Mouse (Mus musculus) lung, postnatal 0 days (tissue): ENCODE results near the gene Cldn11.
A peak's percentile ranks its signal among the peaks of the same experiment; 100 is the strongest.

Experiments used
- CTCF ChIP-seq: IDR thresholded peaks from 2 replicates; pipeline ENCODE4 v1.5.1; 2016; ENCODE audit warnings: antibody characterized with exemption, mild to moderate bottlenecking
- EP300 ChIP-seq: IDR thresholded peaks from 2 replicates; pipeline ENCODE4 v1.6.1; 2016; ENCODE audit warnings: antibody characterized with exemption, mild to moderate bottlenecking, control low read depth

- TF ChIP-seq CTCF (peak; percentile 92), EP300 (no peak)
Observed at GRCm38 (mm10) chr3:31145641-31146290, 4.0 kb upstream of the Cldn11 start.
